Mouse (Mus musculus) spleen, postnatal 36 days (tissue): ENCODE results near the gene Gng10.
A peak's percentile ranks its signal among the peaks of the same experiment; 100 is the strongest.

ENCODE experiments used
- DNase-seq, 2 experiments: peaks; one replicate each; pipeline ENCODE4 v3.0.0; 2022; ENCODE audit warnings: low spot score in 2 of 2, mixed read lengths in 1 of 2

Gng10 gene

GRCm38 (mm10) chr4:59034918-59035785, at the start of gene Gng10:
Gng10 (plus strand) TSS chr4:59035088.
- peak; percentile 66 to 70 for DNase-seq

DNA sequence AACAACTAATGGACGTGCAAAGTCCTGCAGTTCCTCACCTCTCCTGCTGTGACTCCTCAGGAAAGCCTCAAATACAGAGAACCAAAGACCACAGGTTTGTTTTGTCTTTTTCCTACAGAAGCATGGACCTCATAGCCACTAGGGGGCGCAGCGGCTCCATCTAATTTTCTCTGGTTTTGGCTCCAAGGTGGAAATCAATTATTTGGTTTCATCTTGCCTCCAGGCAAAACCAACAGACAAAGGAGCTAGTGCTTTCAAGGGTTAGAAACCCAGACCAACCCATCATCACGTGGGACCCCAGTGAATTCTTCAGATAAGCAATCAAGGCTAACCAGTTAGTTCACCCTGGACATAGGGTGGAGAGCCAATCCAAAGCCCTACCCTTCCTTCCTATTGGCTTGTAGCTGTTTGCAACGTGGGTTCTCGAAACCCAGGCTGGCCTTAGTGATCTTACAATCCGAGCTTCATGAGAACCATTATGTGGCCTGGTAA, 49.7 kb upstream of the Gng10 start:
- DNase-seq = peak; percentile 59 to 69

DNA sequence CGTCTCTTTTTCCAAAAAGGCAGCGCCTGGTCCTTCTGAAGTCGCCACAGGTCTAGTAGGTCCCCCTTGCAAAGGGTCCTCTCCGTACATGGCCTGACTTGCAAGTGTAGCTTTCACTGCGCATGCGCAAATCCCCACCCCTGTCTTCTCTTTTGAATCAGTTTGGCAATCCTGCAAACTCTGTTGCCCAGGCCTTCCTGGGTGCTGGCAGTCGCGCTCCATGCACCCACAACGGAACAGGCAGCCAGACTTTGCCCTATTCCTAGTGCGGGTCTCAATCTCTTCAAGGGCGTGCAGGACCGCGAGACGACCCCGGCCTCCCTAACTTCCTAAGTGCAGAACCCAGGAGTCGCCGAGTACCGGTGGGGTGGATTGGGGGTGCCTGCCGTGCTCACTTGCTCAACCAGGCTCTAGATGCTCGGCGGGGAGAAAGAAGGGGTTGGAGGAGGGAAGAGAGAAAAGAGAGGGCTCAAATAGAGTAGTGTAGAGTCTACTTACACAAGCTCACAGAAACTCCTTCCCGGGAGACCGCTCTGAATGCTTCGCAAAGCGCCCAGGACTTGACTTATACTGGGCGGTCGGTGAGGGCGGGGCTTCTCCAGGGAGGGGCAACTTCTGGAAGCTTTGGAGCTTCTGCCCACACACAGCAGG, 48.2 kb upstream of the Gng10 start, which contains the start of gene Ptgr1:
Gene Ptgr1 (minus strand): TSS at position 580 of the 651 bp plus-strand sequence.
- DNase-seq = peak; percentile 81 to 86

DNA sequence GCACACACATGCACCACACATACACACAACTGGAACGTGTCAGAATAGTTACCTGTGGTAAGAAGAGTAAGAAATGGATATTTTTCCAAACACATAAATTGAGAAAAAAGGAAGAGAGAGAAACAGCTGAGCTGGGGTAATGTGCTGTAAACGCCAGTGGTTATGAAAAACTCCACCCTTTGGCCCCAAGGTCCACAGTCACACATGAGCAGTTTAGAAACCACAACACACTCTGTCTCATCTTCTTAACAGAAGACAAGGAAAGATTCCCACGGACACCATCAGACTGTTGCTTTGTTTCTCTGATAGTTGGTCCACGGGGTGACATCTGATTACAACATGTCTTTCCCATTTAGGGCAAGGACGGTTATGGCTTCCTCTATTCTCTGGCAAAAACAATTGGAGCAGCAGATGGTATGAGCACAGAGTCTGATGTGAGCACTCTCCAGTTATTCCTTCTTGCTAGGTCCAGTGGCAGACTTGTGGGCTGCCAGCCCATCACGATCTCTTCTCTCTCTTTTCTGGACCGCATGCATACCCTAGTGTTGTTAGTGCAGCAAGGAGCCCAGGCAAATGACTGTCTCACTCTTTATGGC, 45.5 kb upstream of the Gng10 start:
- no peak for DNase-seq

GRCm38 (mm10) chr4:58990609-58991434, 44.1 kb upstream of the Gng10 start:
- no peak for DNase-seq

- no peak for DNase-seq
These were observed 42.7 kb upstream of the Gng10 start for GRCm38 (mm10) chr4:58992195-58992594.

GRCm38 (mm10) chr4:58994762-58995161, 40.1 kb upstream of the Gng10 start, which contains the start of gene Dnajc25:
Dnajc25 (plus strand) TSS chr4:58995062.
- DNase-seq = no peak

GRCm38 (mm10) chr4:58995251-58995693, 39.6 kb upstream of the Gng10 start:
- DNase-seq = no peak

DNA sequence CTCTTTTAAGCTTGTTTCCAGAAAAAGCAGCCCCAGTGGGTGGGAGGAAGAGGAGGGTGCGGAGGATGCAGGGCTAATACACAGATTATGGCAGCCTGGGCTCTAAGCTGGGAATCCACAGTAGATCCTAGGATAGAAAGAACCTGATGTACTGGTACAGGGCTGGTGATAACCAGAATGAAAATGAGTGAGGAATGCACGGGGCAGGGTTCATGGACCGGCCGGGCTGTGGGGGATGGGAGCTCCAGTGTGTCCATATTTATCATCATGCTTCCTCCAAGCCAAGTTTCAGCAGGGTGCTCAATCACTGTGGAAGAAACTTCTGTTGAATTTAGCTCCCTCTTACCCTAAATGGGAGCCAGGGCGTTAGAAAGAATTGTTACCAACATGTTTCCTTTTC, 37.8 kb upstream of the Gng10 start:
- DNase-seq = no peak

GRCm38 (mm10) chr4:58998688-58999087, 36.2 kb upstream of the Gng10 start:
- no peak for DNase-seq

GRCm38 (mm10) chr4:58999686-59000085, 35.2 kb upstream of the Gng10 start:
- peak; percentile 57 to 64 for DNase-seq

- DNase-seq = peak; percentile 63 to 64
These were observed 34.3 kb upstream of the Gng10 start for GRCm38 (mm10) chr4:59000614-59001013.

GRCm38 (mm10) chr4:59002948-59003805, 31.7 kb upstream of the Gng10 start, which contains the start of gene Gm20503:
Gm20503 (plus strand) TSS chr4:59003210.
- DNase-seq = peak; percentile 93 to 94

DNA sequence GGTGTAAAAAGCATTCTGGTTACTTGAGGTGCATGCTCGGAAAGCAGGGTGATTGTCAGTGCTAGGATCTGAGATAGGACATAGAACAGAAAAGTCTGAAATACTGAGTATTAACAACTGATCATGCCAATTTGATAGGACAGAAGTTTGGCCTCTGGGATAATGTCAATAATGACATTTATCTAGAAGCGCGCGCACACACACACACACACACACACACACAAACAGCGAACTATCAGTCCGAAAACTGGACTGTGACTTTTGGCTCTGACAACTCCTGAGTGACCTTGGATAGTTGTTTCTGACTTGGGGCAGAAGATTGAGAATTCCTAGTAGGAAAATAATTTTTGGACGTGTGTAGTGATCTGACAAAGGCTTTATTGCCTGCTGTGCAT, 31.1 kb upstream of the Gng10 start:
- DNase-seq = no peak

- no peak for DNase-seq
These were observed 28.7 kb upstream of the Gng10 start for GRCm38 (mm10) chr4:59006211-59006610.

GRCm38 (mm10) chr4:59007016-59007415, 27.9 kb upstream of the Gng10 start:
- no peak for DNase-seq

DNA sequence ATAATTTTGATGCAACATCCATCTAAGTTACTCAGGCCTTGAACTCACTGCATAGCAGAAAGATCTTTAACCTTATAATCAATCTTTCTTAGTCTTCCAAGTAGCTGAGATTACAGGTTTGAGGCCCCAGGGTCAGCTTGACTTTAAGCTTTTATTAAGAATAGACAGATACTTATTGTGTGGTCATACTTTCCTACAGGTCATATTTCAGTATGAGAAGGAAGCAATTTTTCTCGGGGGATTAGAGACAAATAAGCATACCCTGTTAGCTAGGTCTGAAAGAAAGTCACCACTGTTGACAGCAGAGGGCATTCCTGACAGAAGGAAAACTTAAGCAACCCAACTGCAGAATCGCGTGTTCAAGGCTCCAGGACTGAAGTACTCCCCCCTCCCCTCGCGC, 26.9 kb upstream of the Gng10 start:
- DNase-seq = no peak

GRCm38 (mm10) chr4:59009186-59009585, 25.7 kb upstream of the Gng10 start:
- DNase-seq = peak; percentile 39 to 51

DNA sequence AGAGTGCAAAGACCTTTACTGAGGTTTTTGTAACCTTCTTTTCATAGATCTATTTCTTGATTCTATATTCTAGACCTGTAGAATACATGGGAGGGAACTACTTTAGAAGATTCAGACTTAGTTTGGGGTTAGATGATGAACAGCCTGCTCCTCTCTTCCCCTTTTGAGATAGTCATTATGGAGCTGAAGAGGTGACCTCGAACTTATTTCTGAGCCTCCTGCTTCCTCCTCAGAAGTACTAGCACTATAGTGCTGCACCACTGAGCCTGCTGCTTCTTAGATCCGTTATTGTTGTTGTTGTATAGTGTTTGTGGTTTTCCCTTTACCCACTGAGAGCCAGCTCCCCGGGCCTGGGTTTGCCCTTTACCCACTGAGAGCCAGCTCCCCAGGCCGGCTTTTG, 25.2 kb upstream of the Gng10 start:
- peak; percentile 4 to 25 for DNase-seq

GRCm38 (mm10) chr4:59011446-59011845, 23.4 kb upstream of the Gng10 start:
- DNase-seq = no peak
